Mouse (Mus musculus) monocyte, adult 59 days (primary cell): ENCODE results near the gene Ptrh2. TPM values are rescaled to one million over a fixed set of nuclear protein-coding genes. Genes with fewer than 3 reads are reported as not detected.

Experiments used
- total RNA-seq, 2 experiments: library from RNA; stranded (reverse); gene quantifications; one replicate each; pipeline ENCODE4 v1.2.4; 2023

Ptrh2 gene
- 1 to 10 TPM; 3.2 to 4.0 TPM for total RNA-seq

DNA sequence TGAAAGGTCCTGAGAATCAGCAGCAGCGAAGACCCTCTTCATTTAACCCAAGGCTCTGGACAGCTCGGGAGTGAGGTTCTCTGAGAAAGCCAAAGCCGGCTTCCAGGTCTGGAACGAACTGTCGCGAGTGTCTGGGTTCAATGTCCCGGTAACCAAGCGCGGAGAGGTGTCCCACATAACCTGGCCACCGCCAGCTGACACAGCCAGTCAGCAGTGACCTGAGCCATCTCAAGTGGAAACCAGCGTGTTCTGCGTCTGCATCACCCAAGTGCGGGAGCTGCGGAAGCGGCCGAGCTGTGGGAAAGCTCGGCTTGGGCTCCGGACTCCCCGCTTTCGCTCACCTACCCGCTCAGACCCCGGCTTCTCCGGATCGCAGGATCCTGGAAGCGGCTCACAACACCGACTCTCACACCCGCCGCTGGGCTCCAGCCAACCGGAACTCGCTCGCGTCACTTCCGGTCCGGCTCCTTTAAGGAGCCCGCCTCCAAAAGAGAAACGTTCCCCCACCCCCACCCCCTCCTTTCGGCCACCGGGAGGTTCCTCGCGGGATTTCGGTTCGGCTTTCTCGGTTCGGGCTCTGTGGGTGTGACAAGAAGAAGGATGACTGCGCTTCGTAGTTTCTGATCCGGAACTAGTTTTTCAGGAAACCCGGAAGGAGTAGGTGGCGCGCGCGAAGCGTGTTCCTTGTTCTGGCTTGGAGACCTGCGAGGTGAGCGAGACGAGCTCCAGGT lies at the start of gene Ptrh2, which contains the start of gene Vmp1:
Ptrh2 (plus strand) TSS at position 591 of the 731 bp plus-strand sequence.
Vmp1 (minus strand) TSS at position 442 of the 731 bp plus-strand sequence.

Other genes starting within 250 kb of the Ptrh2 start
- gene Rnft1, start 199.3 kb upstream of the Ptrh2 start, total RNA-seq, result 10 to 100 TPM; 57.6 to 70.7 TPM
- gene Rps6kb1, start 139.2 kb upstream of the Ptrh2 start, total RNA-seq, result 10 to 100 TPM; 35.7 to 41.4 TPM
- 1 to 10 TPM; 3.2 to 4.0 TPM for gene Tubd1, start 139.0 kb upstream of the Ptrh2 start, total RNA-seq
- gene Vmp1, start 149 bp upstream of the Ptrh2 start, total RNA-seq, result 100 to 1,000 TPM; 168 to 184 TPM
- gene Cltc, start 73.6 kb downstream of the Ptrh2 start, total RNA-seq, result 100 to 1,000 TPM; 229 to 271 TPM
- 10 to 100 TPM; 63.5 to 75.5 TPM for gene Dhx40, start 123.8 kb downstream of the Ptrh2 start, total RNA-seq